Comparison of ENCODE assay signal across 26 mouse cellular contexts in genomic region chr6:18894142-18894541, GRCm38 (mm10). TPM values are rescaled to one million over a fixed set of nuclear protein-coding genes. Genes with fewer than 3 reads are reported as not detected.
DNase-seq lines count a peak whose midpoint lies in the region; ATAC-seq and TF ChIP-seq lines count a peak whose summit lies in the region.
"Had no signal": no experiment of that assay in that cellular context is flagged by ENCODE, and none has a peak within 500 bp of the region (broad histone marks: within the 10 kb centered on the region; RNA-seq: fewer than 3 reads in every experiment).

No protein-coding gene starts in this region.

- H3K27ac ChIP-seq in forebrain, postnatal 0 days (ENCODE audit: low read depth, low read length) = no peak overlapping the region
- no peak overlapping the region for H3K27ac ChIP-seq in forebrain, embryonic 13.5 days
- H3K27ac ChIP-seq in layer of hippocampus, adult 2 months = no peak overlapping the region
- H3K27ac ChIP-seq in lung, embryonic 14.5 days (ENCODE audit: low read depth) = no peak overlapping the region
- no peak overlapping the region for H3K27ac ChIP-seq in stomach, postnatal 0 days (replicated peaks)
- H3K27ac ChIP-seq: embryonic facial prominence, embryonic 10.5 days; embryonic facial prominence, embryonic 12.5 days had no signal

- H3K27me3 ChIP-seq in forebrain, postnatal 0 days (ENCODE audit: insufficient read depth, low read length) = no peaks in the 10 kb centered on the region
- no peaks in the 10 kb centered on the region for H3K27me3 ChIP-seq in forebrain, embryonic 13.5 days
- H3K27me3 ChIP-seq in lung, embryonic 14.5 days (ENCODE audit: insufficient read depth, low read length) = no peaks in the 10 kb centered on the region
- H3K27me3 ChIP-seq in stomach, postnatal 0 days (ENCODE audit: control insufficient read depth, insufficient read depth, low read length) = no peaks in the 10 kb centered on the region
- H3K27me3 ChIP-seq: CH12.LX; embryonic facial prominence, embryonic 12.5 days had no signal

- H3K36me3 ChIP-seq in forebrain, postnatal 0 days (ENCODE audit: insufficient read depth) = no peaks in the 10 kb centered on the region
- no peaks in the 10 kb centered on the region for H3K36me3 ChIP-seq in forebrain, embryonic 13.5 days (ENCODE audit: poor library complexity, severe bottlenecking)
- no peaks in the 10 kb centered on the region for H3K36me3 ChIP-seq in lung, embryonic 14.5 days (ENCODE audit: insufficient read depth)
- no peaks in the 10 kb centered on the region for H3K36me3 ChIP-seq in stomach, postnatal 0 days (ENCODE audit: control insufficient read depth, insufficient read depth, low read length)
- H3K36me3 ChIP-seq: embryonic facial prominence, embryonic 10.5 days; embryonic facial prominence, embryonic 12.5 days; G1E had no signal

- no peak overlapping the region for H3K9ac ChIP-seq in forebrain, postnatal 0 days
- no peak overlapping the region for H3K9ac ChIP-seq in forebrain, embryonic 13.5 days
- H3K9ac ChIP-seq in lung, embryonic 14.5 days = no peak overlapping the region
- H3K9ac ChIP-seq in stomach, postnatal 0 days (ENCODE audit: low read length) = no peak overlapping the region
- H3K9ac ChIP-seq: embryonic facial prominence, embryonic 12.5 days had no signal

- H3K9me3 ChIP-seq in forebrain, postnatal 0 days (ENCODE audit: low read length) = no peaks in the 10 kb centered on the region
- no peaks in the 10 kb centered on the region; the same call in 1 of the 2 replicates for H3K9me3 ChIP-seq in forebrain, embryonic 13.5 days (replicated peaks)
- no peaks in the 10 kb centered on the region for H3K9me3 ChIP-seq in lung, embryonic 14.5 days (ENCODE audit: low read depth, low read length)
- no peaks in the 10 kb centered on the region for H3K9me3 ChIP-seq in stomach, postnatal 0 days (ENCODE audit: control insufficient read depth, low read length)
- H3K9me3 ChIP-seq: embryonic facial prominence, embryonic 10.5 days; embryonic facial prominence, embryonic 12.5 days; G1E had no signal

- H3K4me1 ChIP-seq in forebrain, postnatal 0 days (ENCODE audit: insufficient read depth) = no peaks in the 10 kb centered on the region
- no peaks in the 10 kb centered on the region for H3K4me1 ChIP-seq in forebrain, embryonic 13.5 days
- H3K4me1 ChIP-seq in lung, embryonic 14.5 days (ENCODE audit: insufficient read depth) = no peaks in the 10 kb centered on the region
- H3K4me1 ChIP-seq in lung, adult 2 months (ENCODE audit: control insufficient read depth, insufficient read depth, low read length) = no peaks in the 10 kb centered on the region
- no peaks in the 10 kb centered on the region for H3K4me1 ChIP-seq in stomach, postnatal 0 days (replicated peaks; ENCODE audit: control insufficient read depth, insufficient read depth)
- H3K4me1 ChIP-seq: embryonic facial prominence, embryonic 10.5 days; embryonic facial prominence, embryonic 12.5 days had no signal

- no peak for TF ChIP-seq EP300 in stomach, postnatal 0 days (optimal IDR thresholded peaks at IDR 0.05)

- DNase-seq in forebrain, postnatal 0 days = no peak
- DNase-seq in layer of hippocampus, adult 2 months (ENCODE audit: low spot score in 2 of 2) = no peak
- no peak for DNase-seq in layer of hippocampus, postnatal 25 days (ENCODE audit: extremely low spot score in 1 of 2, low spot score in 1 of 2)
- peak; percentile 3 for DNase-seq in lung, embryonic 14.5 days
- DNase-seq in lung, adult 2 months = no peak
- DNase-seq in stomach, postnatal 0 days (ENCODE audit: low spot score) = no peak
- DNase-seq: adrenal gland, adult 8-10 months; adrenal gland, postnatal 14 days; adrenal gland, postnatal 36 days; B cell, adult 2 months; cerebellum, adult 11-12 months; cerebellum, adult 2 months; cerebellum, adult 9-10 months; cerebellum, postnatal 10 days; cerebellum, postnatal 25 days had no signal

- H3K4me3 ChIP-seq in forebrain, postnatal 0 days (ENCODE audit: low read depth, low read length) = no peak overlapping the region
- H3K4me3 ChIP-seq in forebrain, embryonic 13.5 days = no peak overlapping the region
- no peak overlapping the region for H3K4me3 ChIP-seq in layer of hippocampus, adult 2 months
- no peak overlapping the region for H3K4me3 ChIP-seq in lung, embryonic 14.5 days (ENCODE audit: low read depth, low read length)
- no peak overlapping the region for H3K4me3 ChIP-seq in lung, adult 2 months (replicated peaks; ENCODE audit: extremely low read depth, low read depth, low read length)
- no peak overlapping the region for H3K4me3 ChIP-seq in stomach, postnatal 0 days (ENCODE audit: low read depth, low read length)
- H3K4me3 ChIP-seq: embryonic facial prominence, embryonic 10.5 days; embryonic facial prominence, embryonic 12.5 days had no signal

- no peak for ATAC-seq in forebrain, postnatal 0 days
- no peak for ATAC-seq in forebrain, embryonic 13.5 days
- no peak for ATAC-seq in lung, embryonic 14.5 days (ENCODE audit: insufficient read depth)
- no peak for ATAC-seq in stomach, postnatal 0 days (ENCODE audit: low FRiP score, low TSS enrichment)
- ATAC-seq: activated CD4-positive, CD25-positive, alpha-beta regulatory T cell, adult 4 months; CD4-positive, CD25-positive, alpha-beta regulatory T cell, adult 4 months; forebrain, embryonic 14.5 days; Patski had no signal

- TF ChIP-seq CTCF in forebrain, postnatal 0 days (IDR thresholded peaks at IDR 0.05; ENCODE audit: low read depth) = peak; percentile 18; the same call in 1 of the 2 replicates
- TF ChIP-seq CTCF in layer of hippocampus, adult 2 months (conservative IDR thresholded peaks at IDR 0.05) = peak; percentile 63
- TF ChIP-seq CTCF in lung, embryonic 14.5 days (IDR thresholded peaks at IDR 0.05; ENCODE audit: low read depth) = no peak
- TF ChIP-seq CTCF in lung, adult 2 months (IDR thresholded peaks at IDR 0.05; ENCODE audit: insufficient read depth, low read length) = no peak
- peak; percentile 23; the same call in 1 of the 2 replicates for TF ChIP-seq CTCF in stomach, postnatal 0 days (IDR thresholded peaks at IDR 0.05; ENCODE audit: low read depth)

- no peak for TF ChIP-seq POLR2A in lung, adult 2 months (IDR thresholded peaks at IDR 0.05; ENCODE audit: borderline replicate concordance, extremely low read depth, low read depth, low read length)

- no peak overlapping the region for H3K4me2 ChIP-seq in forebrain, postnatal 0 days (ENCODE audit: low read depth)
- H3K4me2 ChIP-seq in forebrain, embryonic 13.5 days = no peak overlapping the region
- H3K4me2 ChIP-seq in lung, embryonic 14.5 days = no peak overlapping the region
- H3K4me2 ChIP-seq in stomach, postnatal 0 days (replicated peaks; ENCODE audit: low read depth) = no peak overlapping the region
- H3K4me2 ChIP-seq: embryonic facial prominence, embryonic 12.5 days had no signal

RNA-seq across cellular contexts. Expression of gene Ankrd7, which starts 28.0 kb away (rescaled TPM):
- 0.15 and 0.33 TPM in 2 replicates for total RNA-seq in forebrain, postnatal 0 days (2014; rRNA removed)
- polyA plus RNA-seq in forebrain, postnatal 0 days (2015; fragmentation: Nextera tagmentation; extraction: Ambion mirVana) = not detected in 2 replicates
- 0.15 and 0.28 TPM in 2 replicates for polyA plus RNA-seq in forebrain, embryonic 13.5 days (2015; fragmentation: Nextera tagmentation; extraction: Ambion mirVana)
- total RNA-seq in layer of hippocampus, adult 2 months (2021) = not detected
- not detected for total RNA-seq in layer of hippocampus, postnatal 25 days (2021)
- 0.25 TPM in 1 of 2 replicates, not detected in the other for polyA plus RNA-seq in lung, embryonic 14.5 days (2014; fragmentation: Nextera tagmentation; extraction: Ambion mirVana)
- polyA plus RNA-seq in lung, adult 2 months (2012; rRNA removed) = not detected in 2 replicates
- polyA plus RNA-seq in stomach, postnatal 0 days (2015; fragmentation: Nextera tagmentation; extraction: Ambion mirVana) = not detected in 2 replicates
- total RNA-seq: adrenal gland, adult 18-20 months; adrenal gland, adult 8-10 months; adrenal gland, postnatal 14 days; adrenal gland, postnatal 36 days; CH12.LX; G1E had no signal
- polyA plus RNA-seq: activated CD4-positive, CD25-positive, alpha-beta regulatory T cell, adult 4 months; embryonic facial prominence, embryonic 14.5 days; forebrain, embryonic 14.5 days; G1E; Patski had no signal

RNA-seq across cellular contexts. Expression of gene Lsm8, which starts 45.8 kb away (rescaled TPM):
- total RNA-seq in forebrain, postnatal 0 days (2014; rRNA removed) = 60.0 and 78.2 TPM in 2 replicates
- 104 and 117 TPM in 2 replicates for polyA plus RNA-seq in forebrain, postnatal 0 days (2015; fragmentation: Nextera tagmentation; extraction: Ambion mirVana)
- 234 and 281 TPM in 2 replicates for polyA plus RNA-seq in forebrain, embryonic 13.5 days (2015; fragmentation: Nextera tagmentation; extraction: Ambion mirVana)
- 10 to 100 TPM; 39.0 to 39.5 TPM for total RNA-seq in layer of hippocampus, adult 2 months (2021)
- total RNA-seq in layer of hippocampus, postnatal 25 days (2021) = 10 to 100 TPM; 38.6 to 50.0 TPM
- polyA plus RNA-seq in lung, embryonic 14.5 days (2014; fragmentation: Nextera tagmentation; extraction: Ambion mirVana) = 193 and 197 TPM in 2 replicates
- 8.8 and 15.1 TPM in 2 replicates for polyA plus RNA-seq in lung, adult 2 months (2012; rRNA removed)
- polyA plus RNA-seq in stomach, postnatal 0 days (2015; fragmentation: Nextera tagmentation; extraction: Ambion mirVana) = 103 and 115 TPM in 2 replicates

Comparison
In these comparisons a context has a peak if more than half of its experiments do, and no peak if none do; other contexts are left out.
1. CTCF ChIP-seq: peak in forebrain, postnatal 0 days (single experiment), layer of hippocampus, adult 2 months (single experiment) and stomach, postnatal 0 days (single experiment); none in lung, embryonic 14.5 days (single experiment) and lung, adult 2 months (single experiment).